Mouse (Mus musculus): Measurements from ENCODE around the gene Kdm2b. TPM values are rescaled to one million over a fixed set of nuclear protein-coding genes. Genes with fewer than 3 reads are reported as not detected.

Gene Kdm2b
- polyA plus RNA-seq, 1 experiment from 2014 or later, result 15.0 TPM

DNA sequence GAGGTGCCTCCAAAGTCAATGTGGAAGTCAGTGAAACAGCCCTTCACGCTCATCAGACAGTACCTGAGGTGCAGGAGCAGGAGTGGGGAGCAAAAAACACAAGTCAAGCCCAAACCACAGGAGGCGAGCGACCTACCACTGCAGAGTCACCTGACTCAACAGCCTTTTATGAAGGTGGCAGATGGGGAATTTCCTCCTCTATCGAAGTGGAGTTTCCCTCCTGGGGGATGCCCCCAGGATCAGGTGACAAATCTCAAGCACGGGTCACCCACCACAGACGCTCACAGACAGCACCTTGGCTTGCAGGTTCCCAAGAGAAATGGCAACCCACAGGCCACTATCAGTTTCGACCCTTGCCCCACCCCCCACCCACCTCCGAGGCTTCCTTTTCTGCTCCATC is 40.5 kb downstream of the Kdm2b start:
- peaks cover 53% of the 10 kb centered on the region for H3K27me3 ChIP-seq
- H3K36me3 ChIP-seq (replicated peaks), result no peaks in the 10 kb centered on the region

GRCm38 (mm10) chr5:122947534-122947933 is 42.1 kb downstream of the Kdm2b start:
- H3K36me3 ChIP-seq (replicated peaks), result no peaks in the 10 kb centered on the region
- H3K4me2 ChIP-seq, result no peak overlapping the region
- peaks cover 25% of the 10 kb centered on the region for H3K4me1 ChIP-seq (replicated peaks)
- 72% methylated on average over 12 of the region's 12 CpGs for WGBS (ENCODE audit: insufficient replicate concordance)
- no peak overlapping the region for H3K9ac ChIP-seq
- peaks cover 38% of the 10 kb centered on the region for H3K27me3 ChIP-seq
- H3K27ac ChIP-seq (replicated peaks), result no peak overlapping the region
- no peak for ATAC-seq (ENCODE audit: insufficient read depth)
- no peak overlapping the region for H3K4me3 ChIP-seq (replicated peaks)
- no peaks in the 10 kb centered on the region for H3K9me3 ChIP-seq (replicated peaks)

More for the DNA sequence above, 40.5 kb downstream of the Kdm2b start:
- Histone ChIP-seq H3K27ac (replicated peaks) (no peak overlapping the region), H3K9me3 (replicated peaks) (no peaks in the 10 kb centered on the region), H3K4me2 (no peak overlapping the region), H3K9ac (no peak overlapping the region), H3K4me3 (replicated peaks) (no peak overlapping the region), H3K4me1 (replicated peaks) (peaks cover 26% of the 10 kb centered on the region)
- ATAC-seq (ENCODE audit: insufficient read depth), result no peak
- WGBS (ENCODE audit: insufficient replicate concordance), result 54% methylated on average over 8 of the region's 8 CpGs

GRCm38 (mm10) chr5:122938676-122939075 is 50.9 kb downstream of the Kdm2b start:
- Histone ChIP-seq H3K9me3 (replicated peaks) (no peaks in the 10 kb centered on the region), H3K4me3 (replicated peaks) (no peak overlapping the region), H3K9ac (no peak overlapping the region), H3K27me3 (no peaks in the 10 kb centered on the region), H3K27ac (replicated peaks) (no peak overlapping the region), H3K4me1 (replicated peaks) (peaks cover 16% of the 10 kb centered on the region), H3K4me2 (no peak overlapping the region), H3K36me3 (replicated peaks) (no peaks in the 10 kb centered on the region)
- ATAC-seq (ENCODE audit: insufficient read depth), result no peak
- WGBS (ENCODE audit: insufficient replicate concordance), result 73% methylated on average over 3 of the region's 3 CpGs

- 68% methylated on average over 4 of the region's 4 CpGs for WGBS (ENCODE audit: insufficient replicate concordance)
- Histone ChIP-seq H3K4me2 (no peak overlapping the region), H3K4me1 (replicated peaks) (peaks cover 16% of the 10 kb centered on the region), H3K4me3 (replicated peaks) (no peak overlapping the region), H3K9ac (no peak overlapping the region), H3K36me3 (replicated peaks) (no peaks in the 10 kb centered on the region), H3K27ac (replicated peaks) (no peak overlapping the region), H3K9me3 (replicated peaks) (no peaks in the 10 kb centered on the region), H3K27me3 (no peaks in the 10 kb centered on the region)
- ATAC-seq (ENCODE audit: insufficient read depth), result no peak
Measured at GRCm38 (mm10) chr5:122937958-122938540, 51.6 kb downstream of the Kdm2b start.

- no peak for ATAC-seq (ENCODE audit: insufficient read depth)
- H3K9me3 ChIP-seq (replicated peaks), result no peaks in the 10 kb centered on the region
Measured at GRCm38 (mm10) chr5:122937031-122937430, 52.6 kb downstream of the Kdm2b start.

DNA sequence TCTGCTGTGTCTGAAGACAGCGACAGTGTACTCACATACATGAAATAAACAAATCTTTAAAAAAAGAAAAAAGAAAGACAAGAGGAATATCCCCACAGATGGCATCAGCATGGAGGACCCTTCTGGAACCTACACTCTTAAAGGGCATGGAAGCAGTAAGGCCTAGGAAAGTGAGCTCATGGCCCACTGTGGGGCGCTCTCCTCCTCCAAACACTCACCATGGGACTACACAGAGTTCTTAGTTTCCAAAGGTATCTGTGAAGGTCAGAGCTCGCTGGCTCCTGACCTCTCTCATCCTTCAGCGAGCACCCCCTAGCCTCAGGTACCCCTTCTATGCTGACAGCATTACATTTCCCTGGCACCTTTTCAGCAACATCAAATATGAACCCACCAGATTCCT is 53.8 kb downstream of the Kdm2b start:
- no peak overlapping the region for H3K4me2 ChIP-seq
- ATAC-seq (ENCODE audit: insufficient read depth), result no peak
- WGBS (ENCODE audit: insufficient replicate concordance), result 73% methylated on average over 4 of the region's 4 CpGs
- H3K4me1 ChIP-seq (replicated peaks), result peaks cover 16% of the 10 kb centered on the region
- no peaks in the 10 kb centered on the region for H3K27me3 ChIP-seq
- no peak overlapping the region for H3K9ac ChIP-seq
- no peaks in the 10 kb centered on the region for H3K9me3 ChIP-seq (replicated peaks)
- no peak overlapping the region for H3K4me3 ChIP-seq (replicated peaks)
- H3K36me3 ChIP-seq (replicated peaks), result 0 out of 2 replicates have a peak, but pooled peaks cover 3% of the 10 kb centered on the region
- no peak overlapping the region for H3K27ac ChIP-seq (replicated peaks)

More at GRCm38 (mm10) chr5:122937031-122937430, 52.6 kb downstream of the Kdm2b start:
- 70% methylated on average over 6 of the region's 6 CpGs for WGBS (ENCODE audit: insufficient replicate concordance)
- Histone ChIP-seq H3K4me2 (no peak overlapping the region), H3K9ac (no peak overlapping the region), H3K4me1 (replicated peaks) (peaks cover 16% of the 10 kb centered on the region), H3K36me3 (replicated peaks) (0 out of 2 replicates have a peak, but pooled peaks cover 3% of the 10 kb centered on the region), H3K27ac (replicated peaks) (no peak overlapping the region; the same call in 1 of the 2 replicates), H3K4me3 (replicated peaks) (no peak overlapping the region), H3K27me3 (no peaks in the 10 kb centered on the region)

- H3K4me1 ChIP-seq (replicated peaks), result 0 out of 2 replicates have a peak, but pooled peaks cover 9% of the 10 kb centered on the region
- H3K27ac ChIP-seq (replicated peaks), result 0 out of 2 replicates have a peak overlapping the region, but pooled peaks have one; percentile 10
- no peak overlapping the region for H3K4me3 ChIP-seq (replicated peaks)
- no peak overlapping the region for H3K4me2 ChIP-seq
- H3K27me3 ChIP-seq, result no peaks in the 10 kb centered on the region
- no peak for ATAC-seq (ENCODE audit: insufficient read depth)
- no peaks in the 10 kb centered on the region for H3K9me3 ChIP-seq (replicated peaks)
- H3K36me3 ChIP-seq (replicated peaks), result 0 out of 2 replicates have a peak, but pooled peaks cover 3% of the 10 kb centered on the region
- WGBS (ENCODE audit: insufficient replicate concordance), result 72% methylated on average over 7 of the region's 7 CpGs
- H3K9ac ChIP-seq, result no peak overlapping the region
Measured at GRCm38 (mm10) chr5:122930991-122931390, 58.6 kb downstream of the Kdm2b start.

DNA sequence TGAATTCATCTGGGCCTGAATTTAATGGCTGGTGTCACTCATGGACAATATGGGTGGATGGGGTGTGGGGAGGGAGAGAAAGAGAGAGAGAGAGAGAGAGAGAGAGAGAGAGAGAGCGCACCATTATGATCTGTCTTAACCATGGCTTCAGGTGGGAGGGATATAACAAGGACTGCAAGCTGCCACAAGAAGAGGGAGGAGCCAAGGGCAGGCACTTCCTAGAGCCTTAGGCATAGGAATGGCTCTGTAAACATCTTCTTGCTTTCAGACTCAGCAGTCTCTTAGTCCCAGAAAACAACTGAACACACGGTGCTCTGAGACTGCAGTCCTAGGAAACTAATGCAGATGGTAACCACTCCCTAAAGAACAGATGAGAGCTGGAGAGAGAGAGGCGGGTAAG is 61.3 kb downstream of the Kdm2b start:
- Histone ChIP-seq H3K27ac (replicated peaks) (no peak overlapping the region), H3K9me3 (replicated peaks) (no peaks in the 10 kb centered on the region), H3K27me3 (no peaks in the 10 kb centered on the region), H3K36me3 (replicated peaks) (0 out of 2 replicates have a peak, but pooled peaks cover 3% of the 10 kb centered on the region), H3K4me2 (no peak overlapping the region), H3K4me3 (replicated peaks) (no peak overlapping the region), H3K9ac (no peak overlapping the region), H3K4me1 (replicated peaks) (peaks cover 14% of the 10 kb centered on the region; the same call in 1 of the 2 replicates)
- WGBS (ENCODE audit: insufficient replicate concordance), result 67% methylated on average over 3 of the region's 3 CpGs
- ATAC-seq (ENCODE audit: insufficient read depth), result no peak

GRCm38 (mm10) chr5:122927703-122928102 is 61.9 kb downstream of the Kdm2b start:
- Histone ChIP-seq H3K36me3 (replicated peaks) (0 out of 2 replicates have a peak, but pooled peaks cover 3% of the 10 kb centered on the region), H3K27me3 (no peaks in the 10 kb centered on the region), H3K4me1 (replicated peaks) (peaks cover 14% of the 10 kb centered on the region; the same call in 1 of the 2 replicates), H3K4me2 (no peak overlapping the region), H3K9ac (no peak overlapping the region), H3K4me3 (replicated peaks) (no peak overlapping the region), H3K9me3 (replicated peaks) (no peaks in the 10 kb centered on the region), H3K27ac (replicated peaks) (no peak overlapping the region)
- 57% methylated on average over 6 of the region's 6 CpGs for WGBS (ENCODE audit: insufficient replicate concordance)
- ATAC-seq (ENCODE audit: insufficient read depth), result no peak

DNA sequence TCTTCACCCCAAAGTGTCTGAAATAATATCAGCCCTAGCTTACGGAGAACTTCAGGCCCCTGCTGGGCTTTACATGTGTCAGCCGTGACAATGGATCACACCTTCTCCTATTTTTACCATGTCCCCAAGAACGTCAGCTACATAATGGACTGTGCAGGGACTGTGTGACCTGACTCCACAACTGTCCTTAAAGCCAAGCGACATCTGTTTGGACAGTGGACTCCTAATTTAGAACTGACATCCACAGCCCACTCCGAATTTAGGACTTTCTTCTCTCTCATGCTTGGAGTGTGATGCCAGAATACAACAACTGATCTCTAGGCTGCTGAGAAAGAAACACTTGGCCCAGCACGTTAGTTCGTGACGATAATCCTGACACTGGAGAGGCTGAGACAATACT is 62.5 kb downstream of the Kdm2b start:
- 0 out of 2 replicates have a peak, but pooled peaks cover 1% of the 10 kb centered on the region for H3K36me3 ChIP-seq (replicated peaks)
- H3K4me2 ChIP-seq, result no peak overlapping the region
- H3K9me3 ChIP-seq (replicated peaks), result no peaks in the 10 kb centered on the region
- no peak overlapping the region for H3K9ac ChIP-seq
- 80% methylated on average over 8 of the region's 8 CpGs for WGBS (ENCODE audit: insufficient replicate concordance)
- no peak for ATAC-seq (ENCODE audit: insufficient read depth)
- no peak overlapping the region for H3K27ac ChIP-seq (replicated peaks)
- no peaks in the 10 kb centered on the region for H3K27me3 ChIP-seq
- H3K4me3 ChIP-seq (replicated peaks), result no peak overlapping the region
- H3K4me1 ChIP-seq (replicated peaks), result peaks cover 14% of the 10 kb centered on the region; the same call in 1 of the 2 replicates

GRCm38 (mm10) chr5:122926341-122926740 is 63.3 kb downstream of the Kdm2b start:
- WGBS (ENCODE audit: insufficient replicate concordance), result 80% methylated on average over 3 of the region's 3 CpGs
- ATAC-seq (ENCODE audit: insufficient read depth), result no peak
- Histone ChIP-seq H3K9ac (no peak overlapping the region), H3K9me3 (replicated peaks) (no peaks in the 10 kb centered on the region), H3K4me1 (replicated peaks) (peaks cover 15% of the 10 kb centered on the region; the same call in 1 of the 2 replicates), H3K27ac (replicated peaks) (no peak overlapping the region), H3K4me3 (replicated peaks) (no peak overlapping the region), H3K4me2 (no peak overlapping the region), H3K36me3 (replicated peaks) (no peaks in the 10 kb centered on the region), H3K27me3 (no peaks in the 10 kb centered on the region)
